Mouse (Mus musculus) MEL (cell line): ENCODE data around the gene Pah. TPM values are rescaled to one million over a fixed set of nuclear protein-coding genes. Genes with fewer than 3 reads are reported as not detected.

ENCODE experiments used
- DNase-seq: peaks from one replicate; pipeline ENCODE4 v3.0.0; 2011; ENCODE audit warnings: low read depth, low spot score
- H3K27ac ChIP-seq: 2 replicates; pipeline ENCODE4 v1.5.1; 2012; ENCODE audit warnings: low read depth, mild to moderate bottlenecking, control low read depth, low read length, moderate library complexity; ENCODE audit not compliant: control insufficient read depth
- H3K27me3 ChIP-seq, 2 experiments: fragments of 150-350 bp in 1 of 2; sonication (generic) in 1 of 2; 2 replicates each; pipeline ENCODE4 v1.6.1; 2012; ENCODE audit warnings: low read length in 2 of 2, mild to moderate bottlenecking in 2 of 2, improper control_type of control experiment in 1 of 2, moderate library complexity in 1 of 2; ENCODE audit not compliant: insufficient read depth in 2 of 2, control insufficient read depth in 1 of 2
- H3K36me3 ChIP-seq, 2 experiments: 2 replicates each; pipeline ENCODE4 v1.6.1; 2012 to 2014; ENCODE audit warnings: low read length in 2 of 2, improper control_type of control experiment in 1 of 2, inconsistent platforms in 1 of 2, mild to moderate bottlenecking in 1 of 2; ENCODE audit not compliant: insufficient read depth in 2 of 2, control insufficient read depth in 1 of 2
- H3K4me1 ChIP-seq, 2 experiments: fragments of 150-350 bp in 1 of 2; sonication (generic) in 1 of 2; 2 replicates each; pipeline ENCODE4 v1.6.1; 2012; ENCODE audit warnings: low read length in 2 of 2, improper control_type of control experiment in 1 of 2, mild to moderate bottlenecking in 1 of 2; ENCODE audit not compliant: insufficient read depth in 2 of 2, control insufficient read depth in 1 of 2
- H3K4me3 ChIP-seq, 2 experiments: fragments of 150-350 bp in 1 of 2; sonication (generic) in 1 of 2; 2 replicates each; pipeline ENCODE4 v1.5.1; 2012; ENCODE audit warnings: low read depth in 2 of 2, low read length in 2 of 2, mild to moderate bottlenecking in 2 of 2, moderate library complexity in 2 of 2, control low read depth in 1 of 2, improper control_type of control experiment in 1 of 2; ENCODE audit not compliant: control insufficient read depth in 1 of 2, insufficient read depth in 1 of 2
- H3K79me2 ChIP-seq: 2 replicates; pipeline ENCODE4 v1.6.1; 2012; ENCODE audit warnings: mild to moderate bottlenecking, low read length, moderate library complexity; ENCODE audit not compliant: control insufficient read depth, poor library complexity, insufficient read depth
- H3K9ac ChIP-seq: 2 replicates; pipeline ENCODE4 v1.6.1; 2012; ENCODE audit warnings: low read depth, mild to moderate bottlenecking, control low read depth, low read length, moderate library complexity; ENCODE audit not compliant: control insufficient read depth, poor library complexity, severe bottlenecking
- H3K9me3 ChIP-seq: fragments of 150-350 bp; sonication (generic); replicated peaks from 2 replicates; pipeline ENCODE4 v1.6.1; 2012; ENCODE audit warnings: mild to moderate bottlenecking, low read length, improper control_type of control experiment, moderate library complexity; ENCODE audit not compliant: insufficient read depth
- BHLHE40 ChIP-seq: IDR thresholded peaks from 2 replicates; pipeline ENCODE4 v1.6.1; 2012; ENCODE audit warnings: low read depth, mild to moderate bottlenecking, inconsistent platforms, low read length, improper control_type of control experiment, borderline replicate concordance
- CHD1 ChIP-seq: IDR thresholded peaks from 2 replicates; pipeline ENCODE4 v1.6.1; 2012; ENCODE audit warnings: low read depth, mild to moderate bottlenecking, inconsistent platforms, low read length, improper control_type of control experiment
- EP300 ChIP-seq, 2 experiments: IDR thresholded peaks; 2 replicates each; pipeline ENCODE4 v1.6.1; 2011; ENCODE audit warnings: improper control_type of control experiment in 2 of 2, low read length in 2 of 2, low read depth in 1 of 2, mild to moderate bottlenecking in 1 of 2
- ETS1 ChIP-seq: IDR thresholded peaks from 2 replicates; pipeline ENCODE4 v1.6.1; 2012; ENCODE audit warnings: low read depth, mild to moderate bottlenecking, inconsistent platforms, low read length, improper control_type of control experiment, moderate library complexity
- GABPA ChIP-seq: IDR thresholded peaks from 2 replicates; pipeline ENCODE4 v1.6.1; 2012; ENCODE audit warnings: low read depth, mild to moderate bottlenecking, inconsistent platforms, low read length, improper control_type of control experiment, moderate library complexity
- JUND ChIP-seq: IDR thresholded peaks from 2 replicates; pipeline ENCODE4 v1.6.1; 2011; ENCODE audit warnings: low read depth, mild to moderate bottlenecking, improper control_type of control experiment, low read length
- KAT2A ChIP-seq: conservative IDR thresholded peaks from 2 replicates; pipeline ENCODE4 v1.6.1; 2012; ENCODE audit warnings: low read depth, low read length, improper control_type of control experiment, inconsistent platforms
- MAFK ChIP-seq: IDR thresholded peaks from 2 replicates; pipeline ENCODE4 v1.6.1; 2011; ENCODE audit warnings: low read depth, mild to moderate bottlenecking, low read length, improper control_type of control experiment, borderline replicate concordance
- MAX ChIP-seq: IDR thresholded peaks from 2 replicates; pipeline ENCODE4 v1.6.1; 2011; ENCODE audit warnings: low read length, improper control_type of control experiment
- MAZ ChIP-seq: IDR thresholded peaks from 2 replicates; pipeline ENCODE4 v1.6.1; 2012; ENCODE audit warnings: low read depth, mild to moderate bottlenecking, inconsistent platforms, low read length, improper control_type of control experiment
- MEF2A ChIP-seq: IDR thresholded peaks from 2 replicates; pipeline ENCODE4 v1.6.1; 2014; ENCODE audit warnings: low read depth, mild to moderate bottlenecking, inconsistent platforms, low read length, improper control_type of control experiment; ENCODE audit not compliant: poor library complexity, insufficient replicate concordance, severe bottlenecking; ENCODE audit errors: extremely low read depth
- MYB ChIP-seq: IDR thresholded peaks from 2 replicates; pipeline ENCODE4 v1.6.1; 2011; ENCODE audit warnings: mild to moderate bottlenecking, low read depth, low read length, improper control_type of control experiment
- POLR2A ChIP-seq, 2 experiments: IDR thresholded peaks; 2 replicates each; pipeline ENCODE4 v1.6.1; 2011 to 2012; ENCODE audit warnings: low read length in 2 of 2, mild to moderate bottlenecking in 2 of 2, control low read depth in 1 of 2, improper control_type of control experiment in 1 of 2, low read depth in 1 of 2, moderate library complexity in 1 of 2; ENCODE audit not compliant: control insufficient read depth in 1 of 2, insufficient read depth in 1 of 2, poor library complexity in 1 of 2
- POLR2AphosphoS2 ChIP-seq: IDR thresholded peaks from 2 replicates; pipeline ENCODE4 v1.6.1; 2011; ENCODE audit warnings: low read length, improper control_type of control experiment
- POLR2AphosphoS5 ChIP-seq: IDR thresholded peaks from 2 replicates; pipeline ENCODE4 v1.6.1; 2012; ENCODE audit warnings: low read depth, borderline replicate concordance, mild to moderate bottlenecking, inconsistent platforms, low read length, moderate library complexity, mixed read lengths
- TCF12 ChIP-seq: IDR thresholded peaks from 2 replicates; pipeline ENCODE4 v1.6.1; 2014; ENCODE audit warnings: low read depth, mild to moderate bottlenecking, inconsistent platforms, low read length, improper control_type of control experiment, moderate library complexity
- ZC3H11A ChIP-seq: IDR thresholded peaks from 2 replicates; pipeline ENCODE4 v1.6.1; 2012; ENCODE audit warnings: low read depth, mild to moderate bottlenecking, inconsistent platforms, low read length, improper control_type of control experiment
- ZKSCAN1 ChIP-seq: IDR thresholded peaks from 2 replicates; pipeline ENCODE4 v1.6.1; 2012; ENCODE audit warnings: low read depth, mild to moderate bottlenecking, inconsistent platforms, low read length, improper control_type of control experiment, moderate library complexity
- ZMIZ1 ChIP-seq: IDR thresholded peaks from 2 replicates; pipeline ENCODE4 v1.6.1; 2012; ENCODE audit warnings: low read depth, mild to moderate bottlenecking, inconsistent platforms, low read length, improper control_type of control experiment, moderate library complexity
- ZNF384 ChIP-seq: IDR thresholded peaks from 2 replicates; pipeline ENCODE4 v1.6.1; 2012; ENCODE audit warnings: low read depth, mild to moderate bottlenecking, inconsistent platforms, low read length, improper control_type of control experiment
- polyA plus RNA-seq, 2 experiments: library from polyadenylated mRNA; stranded (reverse) in 1 of 2; unstranded in 1 of 2; fragments of >175 nt in 1 of 2; fragments of >200 nt in 1 of 2; gene quantifications; 2 replicates each; pipeline versions ENCODE4 v1.2.1 to v1.2.4; 2012; ENCODE audit warnings: low replicate concordance in 2 of 2, low read depth in 1 of 2; ENCODE audit not compliant: insufficient read length in 2 of 2, insufficient read depth in 1 of 2, missing spikeins in 1 of 2
- total RNA-seq: library from RNA; depleted of rRNA; stranded (reverse); fragments of 300-350 nt; gene quantifications from 2 replicates; pipeline ENCODE4 v1.2.3, GENCODE M21; 2012

The Pah gene
- total and polyA plus RNA-seq, 3 experiments = not detected

- Histone ChIP-seq H3K9me3 (no peaks in the 10 kb centered on the region), H3K27ac (no peak overlapping the region), H3K79me2 (no peaks in the 10 kb centered on the region), H3K36me3 (no peaks in the 10 kb centered on the region), H3K4me1 (no peaks in the 10 kb centered on the region), H3K4me3 (no peak overlapping the region), H3K27me3 (no peaks in the 10 kb centered on the region), H3K9ac (no peak overlapping the region)
- DNase-seq = no peak
- TF ChIP-seq GABPA = no peak
- TF ChIP-seq JUND = no peak
- TF ChIP-seq ZC3H11A = no peak
- no peak for TF ChIP-seq EP300 (IDR thresholded peaks at IDR 0.05; ENCODE audit: low read depth in 1 of 2, low read length in 2 of 2)
- no peak for TF ChIP-seq CHD1
- TF ChIP-seq POLR2AphosphoS5 = no peak
- TF ChIP-seq MAZ = no peak
- TF ChIP-seq ETS1 = no peak
- TF ChIP-seq MAX = no peak
- TF ChIP-seq MEF2A = no peak
- no peak for TF ChIP-seq POLR2A (IDR thresholded peaks at IDR 0.05; ENCODE audit: control insufficient read depth in 1 of 2, insufficient read depth in 1 of 2, low read depth in 1 of 2, low read length in 2 of 2, poor library complexity in 1 of 2)
- no peak for TF ChIP-seq ZKSCAN1
- no peak for TF ChIP-seq TCF12
- no peak for TF ChIP-seq KAT2A
Measured at GRCm38 (mm10) chr10:87485721-87486620, 35.6 kb upstream of the Pah start.

- DNase-seq = no peak
- H3K4me1 ChIP-seq = no peaks in the 10 kb centered on the region
- no peaks in the 10 kb centered on the region for H3K36me3 ChIP-seq
- no peaks in the 10 kb centered on the region for H3K27me3 ChIP-seq
- H3K79me2 ChIP-seq = no peaks in the 10 kb centered on the region
- H3K9ac ChIP-seq = no peak overlapping the region
- no peak overlapping the region for H3K27ac ChIP-seq
- H3K9me3 ChIP-seq = no peaks in the 10 kb centered on the region
- no peak overlapping the region for H3K4me3 ChIP-seq
- TF ChIP-seq CHD1 (no peak), ZMIZ1 (no peak), POLR2A (IDR thresholded peaks at IDR 0.05; ENCODE audit: control insufficient read depth in 1 of 2, insufficient read depth in 1 of 2, low read depth in 1 of 2, low read length in 2 of 2, poor library complexity in 1 of 2) (no peak), ZKSCAN1 (no peak), POLR2AphosphoS5 (no peak), MAFK (no peak), MYB (no peak), POLR2AphosphoS2 (no peak), BHLHE40 (no peak), ZNF384 (no peak)
Measured at GRCm38 (mm10) chr10:87488429-87489145, 33.0 kb upstream of the Pah start.
